Mouse (Mus musculus): ENCODE data around the gene Rabl6.

The Rabl6 gene

DNA sequence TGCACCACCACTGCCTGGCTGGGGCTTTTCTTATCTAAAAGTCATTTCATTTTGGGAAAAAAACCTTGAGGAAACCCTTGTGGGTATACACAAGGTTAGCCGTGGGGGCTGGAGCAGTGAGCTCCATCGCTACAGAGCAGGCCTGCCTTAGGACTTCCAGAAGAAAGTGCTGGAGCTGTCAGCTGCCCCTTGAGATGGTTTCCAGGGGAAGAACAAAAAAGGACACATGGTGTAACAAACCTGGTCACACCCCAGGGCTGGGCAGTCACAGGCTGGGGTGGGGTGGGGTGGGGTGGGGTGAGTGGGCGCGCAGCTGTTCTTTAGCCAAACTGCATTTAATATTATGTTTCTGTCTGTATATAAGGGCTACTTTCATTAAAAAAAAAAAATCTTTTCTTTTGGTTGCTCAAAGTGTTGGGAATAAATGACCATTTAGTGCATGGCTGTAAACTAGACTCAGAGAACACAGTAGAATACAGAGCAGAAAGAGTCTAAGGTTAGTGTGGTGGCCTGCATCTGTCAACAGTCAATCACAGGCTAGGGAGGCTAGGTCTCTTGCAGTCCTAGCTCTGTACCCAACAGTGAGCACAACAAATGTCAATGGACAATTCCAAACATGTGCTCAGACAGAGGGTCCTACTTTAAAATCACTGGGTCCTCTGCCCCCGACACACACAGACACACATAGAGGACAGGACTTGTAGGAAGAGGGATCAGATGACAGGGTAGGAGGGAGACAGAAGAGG is 11.4 kb downstream of the Rabl6 start:
- no peak for DNase-seq (ENCODE audit: low read depth, low spot score)

DNA sequence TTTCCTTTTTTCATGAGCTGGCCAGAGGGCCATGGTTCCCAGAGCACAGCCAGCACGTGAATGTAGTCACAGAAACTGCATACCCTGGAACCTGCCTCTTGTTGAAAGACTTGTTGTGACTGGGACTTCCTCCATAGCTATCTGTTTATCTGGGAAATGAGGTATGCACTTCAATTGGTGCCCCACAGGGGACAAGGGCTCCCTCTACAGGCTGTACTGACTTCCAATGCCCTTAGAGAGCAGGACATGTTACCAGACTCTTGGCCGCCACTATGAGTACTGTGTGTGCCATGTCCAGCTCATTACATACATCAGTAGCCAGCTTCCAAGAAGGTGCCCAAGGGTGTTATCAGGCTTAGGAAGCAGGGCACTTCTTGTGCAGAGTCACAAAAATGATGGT is 16.5 kb downstream of the Rabl6 start:
- peak; percentile 30 for DNase-seq (ENCODE audit: low read depth, low spot score)

DNA sequence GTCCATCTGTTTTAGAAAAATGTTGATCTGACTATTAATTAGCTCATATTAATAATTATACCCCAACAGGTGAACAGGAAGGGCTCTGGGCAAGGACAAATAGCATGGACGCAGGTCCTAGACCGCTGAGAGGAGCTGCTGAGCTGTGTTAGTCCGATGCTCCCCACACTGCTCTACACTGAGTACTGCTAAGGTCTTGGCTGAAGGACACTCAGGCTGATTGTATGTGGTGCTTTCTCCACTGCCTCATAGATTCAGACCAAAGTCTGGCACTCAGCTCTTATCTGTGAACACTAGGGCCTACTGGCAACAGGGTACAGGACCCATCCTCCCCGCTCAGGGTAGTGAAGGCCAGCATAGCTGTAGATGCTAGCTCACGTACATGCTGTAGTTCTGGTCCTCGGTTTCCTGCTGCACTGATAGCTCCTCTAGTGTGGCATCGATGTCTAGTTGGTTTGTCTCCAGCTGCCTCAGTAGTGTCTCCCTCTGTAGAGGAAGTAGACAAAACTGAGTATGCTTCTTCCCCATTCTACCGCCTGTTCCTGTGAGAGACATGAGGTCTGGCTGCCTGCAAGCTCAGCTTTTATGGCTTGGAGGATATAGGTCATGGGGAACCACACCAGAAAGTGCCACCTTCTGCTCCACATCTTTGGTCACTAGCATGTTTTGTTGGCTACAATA is 20.0 kb downstream of the Rabl6 start:
- DNase-seq (ENCODE audit: low read depth, low spot score), result no peak

DNA sequence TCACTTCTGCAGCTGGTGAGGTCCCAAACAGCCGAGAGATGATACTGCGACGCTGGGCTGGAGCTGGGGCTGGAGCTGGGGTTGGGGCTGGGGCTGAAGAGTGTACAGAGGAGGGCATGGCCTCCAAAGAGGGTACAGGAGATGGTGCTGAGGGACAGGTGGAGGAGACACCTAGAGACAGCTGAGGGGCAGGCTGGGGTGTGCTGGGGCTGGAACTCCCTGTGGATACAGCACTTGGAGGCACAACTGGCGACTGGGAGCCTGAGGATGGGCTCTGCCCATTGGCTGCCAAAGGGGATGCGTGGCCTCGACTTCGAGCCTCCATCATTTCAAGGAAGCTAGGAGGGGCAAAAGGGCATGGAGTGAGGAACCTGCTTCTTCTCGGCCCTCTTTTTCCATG is 21.0 kb downstream of the Rabl6 start:
- DNase-seq (ENCODE audit: low read depth, low spot score), result no peak

DNA sequence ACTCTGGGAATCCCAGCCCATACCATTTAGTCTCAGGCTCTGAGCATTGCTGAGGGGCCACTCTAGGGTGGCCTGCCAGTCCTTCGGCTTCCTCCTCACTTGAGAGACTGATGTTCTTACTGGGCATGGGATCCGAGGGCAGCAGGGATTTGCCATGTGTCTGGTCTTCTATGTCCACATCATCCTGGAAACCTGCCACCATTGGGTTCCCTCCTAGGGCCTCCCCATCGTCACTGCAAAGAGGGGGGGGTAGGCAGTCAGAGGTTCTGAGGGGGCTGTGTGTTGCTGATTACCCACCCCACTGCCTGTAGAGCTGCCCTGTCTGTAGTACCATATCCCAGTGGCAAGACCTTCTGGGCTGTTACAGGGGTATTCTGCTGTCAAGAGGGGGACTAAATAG is 22.7 kb downstream of the Rabl6 start:
- DNase-seq (ENCODE audit: low read depth, low spot score), result no peak

DNA sequence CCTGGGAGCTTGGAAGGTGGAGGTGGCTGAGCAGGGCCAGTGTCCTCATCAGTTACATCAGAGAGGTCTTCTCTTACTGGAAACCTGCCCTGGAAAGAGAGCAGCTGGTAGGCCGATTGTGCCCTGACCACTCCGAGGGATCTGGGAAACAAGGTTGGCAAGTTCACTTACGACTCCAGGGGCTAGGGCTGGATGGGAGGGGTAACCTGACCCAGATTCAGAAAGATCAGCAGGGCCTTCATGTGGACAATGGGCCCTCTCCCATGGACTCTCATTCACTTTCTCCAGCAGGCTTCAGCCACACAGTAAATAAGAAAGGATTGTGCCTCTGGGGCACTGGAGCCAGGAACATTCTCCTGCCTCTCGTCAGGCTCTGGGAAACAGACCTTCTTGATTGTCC is 23.5 kb downstream of the Rabl6 start:
- DNase-seq (ENCODE audit: low read depth, low spot score), result no peak

DNA sequence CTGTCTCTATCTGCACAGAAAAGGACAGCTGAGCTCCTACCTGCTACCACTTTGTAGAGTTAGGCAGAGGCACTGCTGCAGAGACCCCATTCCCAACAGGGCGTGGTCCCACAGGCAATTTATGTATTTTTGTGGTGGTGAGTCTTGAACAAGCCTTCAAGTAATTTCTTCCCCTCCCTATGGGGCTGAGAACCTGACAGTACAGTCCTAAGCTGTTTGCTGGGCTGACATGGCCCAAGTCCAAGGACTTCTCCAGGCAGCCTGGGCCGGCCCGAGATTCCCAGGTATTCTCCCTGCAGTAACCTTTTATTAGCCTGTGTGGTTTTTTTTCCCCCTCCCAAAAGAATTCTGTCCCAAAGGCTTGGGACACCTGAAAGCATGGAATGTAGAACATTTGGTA is 24.2 kb downstream of the Rabl6 start:
- no peak for DNase-seq (ENCODE audit: low read depth, low spot score)

DNA sequence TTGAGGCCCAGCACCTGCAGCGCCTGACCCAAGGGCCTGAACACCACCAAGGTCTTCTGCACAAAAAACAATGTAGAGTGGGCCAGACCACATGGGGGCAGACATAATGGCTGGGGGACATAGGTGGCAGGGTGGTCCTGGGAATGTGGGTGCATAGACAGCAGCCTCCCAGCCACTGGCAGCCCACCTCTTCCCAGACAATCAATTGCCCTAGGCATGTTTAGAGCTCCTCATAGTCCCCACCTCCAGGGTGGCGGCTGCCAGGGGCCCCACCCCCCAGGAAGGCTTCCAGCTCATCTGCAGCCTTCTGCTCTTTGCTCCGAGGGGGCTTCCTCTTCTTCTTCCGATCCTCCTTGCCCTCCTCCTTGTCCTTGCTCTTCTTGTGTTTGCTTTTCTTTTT is 24.8 kb downstream of the Rabl6 start:
- DNase-seq (ENCODE audit: low read depth, low spot score), result no peak

DNA sequence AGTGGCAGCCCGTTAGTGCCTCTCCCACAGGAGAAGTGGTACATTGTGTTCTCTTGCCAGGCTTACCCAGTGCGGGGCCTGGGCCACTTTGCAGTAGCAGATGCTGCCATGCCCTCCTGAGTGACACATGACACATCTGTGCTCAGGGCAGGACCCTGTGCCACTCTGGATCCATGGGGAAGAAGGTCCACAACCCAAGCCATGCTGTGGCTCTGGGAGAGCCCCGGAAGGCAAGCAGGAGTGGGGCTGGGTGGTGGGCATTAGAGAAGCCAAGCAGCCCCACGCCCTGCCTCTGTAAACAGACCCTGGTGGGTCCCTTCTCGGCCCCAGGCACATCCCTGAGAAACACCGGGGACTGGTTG is 25.2 kb downstream of the Rabl6 start:
- no peak for DNase-seq (ENCODE audit: low read depth, low spot score)

DNA sequence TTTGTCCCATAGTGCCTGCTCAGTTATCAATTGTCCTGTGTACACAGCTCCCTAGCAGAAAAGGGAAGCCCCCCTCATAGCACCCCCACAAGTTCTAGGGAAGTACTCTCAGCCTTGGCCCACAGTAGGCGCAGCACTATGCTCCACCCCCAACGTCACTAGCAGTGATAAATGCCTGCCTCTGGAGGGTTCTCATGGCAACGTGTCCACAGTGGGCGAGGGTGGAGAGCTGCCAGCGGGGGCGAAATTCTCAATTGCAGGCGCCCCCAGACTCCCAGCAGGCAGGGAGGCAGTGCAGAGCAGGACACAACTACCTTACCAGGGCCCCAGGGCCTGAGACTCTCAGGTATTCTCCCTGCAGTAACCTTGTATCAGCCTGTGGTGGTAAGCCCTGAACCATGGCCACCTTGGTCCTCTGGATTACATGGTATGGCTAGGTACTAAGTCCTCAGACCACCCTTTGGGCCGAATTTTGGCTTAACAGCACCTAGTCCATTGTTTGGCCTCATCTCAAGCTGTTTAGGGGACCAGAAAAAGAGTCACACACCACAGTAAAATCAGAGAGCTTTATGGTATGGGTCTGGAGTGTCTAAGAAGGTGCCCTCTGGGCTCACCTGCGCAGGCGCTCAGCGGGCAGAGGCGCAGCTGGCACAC is 25.7 kb downstream of the Rabl6 start:
- DNase-seq (ENCODE audit: low read depth, low spot score), result no peak

DNA sequence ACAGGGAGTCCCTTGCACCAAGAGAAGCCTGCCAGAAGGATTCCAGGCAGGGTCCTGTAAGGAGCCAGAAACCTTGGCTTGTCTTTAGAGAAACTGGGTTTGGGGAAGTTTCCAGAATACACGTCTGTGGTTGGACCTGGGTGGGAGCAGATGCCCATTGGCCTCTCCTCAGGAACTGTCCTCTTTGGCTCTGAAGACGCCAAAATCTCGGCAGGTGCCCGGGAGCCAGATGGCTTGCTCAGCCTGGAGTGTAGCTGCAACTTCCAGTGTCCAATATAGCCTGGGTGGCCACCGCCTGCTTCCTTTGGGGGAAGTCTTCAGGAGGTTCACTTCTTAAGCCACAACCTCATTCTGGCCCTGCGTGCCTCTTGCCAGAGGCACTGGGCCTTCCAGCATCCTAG is 26.4 kb downstream of the Rabl6 start:
- DNase-seq (ENCODE audit: low read depth, low spot score), result no peak

DNA sequence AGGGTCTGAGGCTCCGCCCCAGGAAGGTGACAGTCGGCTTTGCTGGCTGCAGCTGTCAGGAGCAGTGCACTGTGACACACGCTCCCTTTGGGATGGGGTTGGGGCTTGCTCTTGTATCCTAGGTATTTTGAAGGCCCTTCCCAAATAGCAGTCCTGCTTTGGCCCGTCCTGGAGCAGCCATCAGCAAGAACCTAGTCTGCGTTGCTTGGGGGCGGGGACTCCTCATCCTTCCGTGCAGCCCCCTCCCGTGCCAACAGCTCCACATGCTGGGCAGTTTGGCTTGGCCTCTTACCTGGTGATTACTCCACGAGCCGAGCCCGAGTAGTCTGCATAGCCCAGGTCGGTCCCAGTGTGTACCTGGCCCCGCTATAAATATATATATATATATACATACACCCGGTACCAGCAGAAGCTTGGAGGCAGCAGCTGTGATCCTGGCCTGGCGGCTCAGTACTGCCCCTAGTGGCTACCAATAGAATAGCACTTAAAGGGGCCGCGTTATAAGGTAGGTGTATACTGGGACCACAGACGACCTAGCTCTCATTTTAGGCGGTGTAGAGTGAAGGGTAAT is 26.9 kb downstream of the Rabl6 start, which contains the start of gene Ajm1:
Gene Ajm1 (minus strand): TSS at position 464 of the 571 bp plus-strand sequence.
- DNase-seq (ENCODE audit: low read depth, low spot score), result peak; percentile 77

DNA sequence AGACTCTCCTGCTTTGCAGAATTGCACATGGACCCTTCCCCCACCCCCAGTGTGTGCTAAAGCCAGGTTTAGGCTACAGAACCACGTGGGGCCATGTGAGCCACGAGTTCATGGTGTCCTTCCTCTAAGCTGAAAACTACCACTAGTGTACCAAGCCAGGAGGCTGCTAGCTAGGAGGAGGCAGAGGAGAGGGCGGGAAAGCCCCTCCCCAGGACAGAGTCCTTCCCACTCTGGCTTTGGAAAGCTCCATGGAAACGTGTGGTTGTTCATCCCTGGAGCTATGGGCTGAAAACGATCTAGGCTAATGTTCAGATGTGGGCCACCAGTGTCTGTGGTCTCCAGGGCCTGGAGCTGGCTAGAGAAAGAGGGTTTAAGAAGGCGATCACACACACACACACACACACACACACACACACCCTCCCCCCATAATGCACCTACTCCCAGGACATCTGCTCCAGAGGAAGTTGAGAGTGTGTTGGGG is 27.7 kb downstream of the Rabl6 start:
- no peak for DNase-seq (ENCODE audit: low read depth, low spot score)

DNA sequence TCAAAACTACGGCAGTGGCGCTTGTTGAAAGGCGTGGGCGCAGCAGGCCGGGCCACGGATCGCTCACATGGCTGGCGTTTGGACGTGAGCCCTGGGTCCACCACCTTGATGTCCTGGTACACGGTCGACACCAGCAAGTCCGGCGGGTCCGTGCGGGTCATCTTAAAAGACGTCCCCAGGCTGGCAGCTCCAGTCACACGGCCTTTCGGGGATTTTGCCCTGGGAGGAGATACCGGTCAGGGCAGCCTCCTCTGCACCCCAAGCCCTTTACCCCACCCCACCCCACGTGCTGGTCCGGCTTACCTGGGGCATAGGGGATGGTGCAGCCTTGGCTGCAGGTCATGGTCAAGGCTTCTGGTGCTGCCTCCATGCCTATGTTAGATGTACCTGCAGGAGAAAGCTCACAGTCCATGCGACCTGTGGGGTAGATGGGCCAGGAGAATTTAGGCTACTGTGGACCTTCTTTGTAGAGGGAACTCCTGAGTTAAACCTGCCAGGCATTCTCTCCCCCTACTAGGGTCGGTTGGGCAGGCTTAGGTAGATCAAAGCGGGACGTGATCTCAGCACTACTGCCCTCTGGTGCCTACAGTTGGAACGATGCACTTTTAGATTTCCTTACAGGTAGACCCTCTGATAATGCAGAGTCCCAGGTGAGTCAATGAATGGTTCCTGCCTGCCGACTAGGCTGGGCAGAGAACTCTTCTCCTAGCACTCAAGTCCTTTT is 28.4 kb downstream of the Rabl6 start:
- DNase-seq (ENCODE audit: low read depth, low spot score), result peak; percentile 74

DNA sequence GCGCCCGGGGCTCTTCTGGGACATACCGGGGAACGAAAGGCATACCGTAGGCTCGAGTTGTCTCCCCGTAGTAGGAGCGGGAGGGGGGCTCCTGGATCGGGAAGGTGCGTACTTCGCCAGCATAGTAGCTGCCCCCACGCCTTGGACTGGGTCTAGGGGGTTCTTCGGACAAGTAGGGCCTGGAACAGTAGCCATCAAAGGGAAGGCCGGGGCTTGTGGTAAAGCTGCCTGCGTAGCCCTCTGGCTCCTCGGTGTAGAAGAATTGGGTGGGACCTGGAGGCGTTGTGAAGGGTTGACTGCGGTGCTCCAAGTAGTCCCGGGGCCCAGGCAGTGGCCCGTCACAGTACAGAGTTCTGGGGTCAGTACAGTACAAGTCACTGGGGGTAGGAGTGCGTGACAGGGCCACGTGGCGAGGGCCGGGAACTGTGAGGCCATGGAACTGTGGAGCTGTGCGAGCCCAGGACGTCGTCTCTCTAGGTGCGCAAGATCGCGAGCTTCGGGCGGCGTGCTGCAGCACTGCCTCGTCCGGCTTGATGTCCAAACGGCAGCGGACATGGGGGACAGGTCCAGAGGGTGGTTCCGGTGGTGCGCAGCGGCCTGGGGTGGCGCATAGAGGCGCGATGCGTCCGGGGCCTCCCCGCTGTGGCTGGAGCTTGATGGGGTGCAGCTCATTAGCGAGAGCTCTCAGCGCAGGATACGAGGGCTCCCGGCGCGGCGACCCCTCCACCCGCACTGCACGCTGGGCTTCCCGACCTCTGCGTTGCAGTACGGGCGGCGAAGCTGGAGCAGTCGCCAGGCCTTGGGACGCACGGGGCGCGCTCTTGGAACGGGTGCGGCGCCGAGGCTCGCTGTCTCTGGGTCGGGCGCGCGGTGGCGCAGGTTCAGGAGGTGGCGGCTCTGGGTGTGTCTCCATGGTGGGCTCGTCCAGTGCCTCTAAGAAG is 29.3 kb downstream of the Rabl6 start:
- peak; percentile 37 for DNase-seq (ENCODE audit: low read depth, low spot score)

DNA sequence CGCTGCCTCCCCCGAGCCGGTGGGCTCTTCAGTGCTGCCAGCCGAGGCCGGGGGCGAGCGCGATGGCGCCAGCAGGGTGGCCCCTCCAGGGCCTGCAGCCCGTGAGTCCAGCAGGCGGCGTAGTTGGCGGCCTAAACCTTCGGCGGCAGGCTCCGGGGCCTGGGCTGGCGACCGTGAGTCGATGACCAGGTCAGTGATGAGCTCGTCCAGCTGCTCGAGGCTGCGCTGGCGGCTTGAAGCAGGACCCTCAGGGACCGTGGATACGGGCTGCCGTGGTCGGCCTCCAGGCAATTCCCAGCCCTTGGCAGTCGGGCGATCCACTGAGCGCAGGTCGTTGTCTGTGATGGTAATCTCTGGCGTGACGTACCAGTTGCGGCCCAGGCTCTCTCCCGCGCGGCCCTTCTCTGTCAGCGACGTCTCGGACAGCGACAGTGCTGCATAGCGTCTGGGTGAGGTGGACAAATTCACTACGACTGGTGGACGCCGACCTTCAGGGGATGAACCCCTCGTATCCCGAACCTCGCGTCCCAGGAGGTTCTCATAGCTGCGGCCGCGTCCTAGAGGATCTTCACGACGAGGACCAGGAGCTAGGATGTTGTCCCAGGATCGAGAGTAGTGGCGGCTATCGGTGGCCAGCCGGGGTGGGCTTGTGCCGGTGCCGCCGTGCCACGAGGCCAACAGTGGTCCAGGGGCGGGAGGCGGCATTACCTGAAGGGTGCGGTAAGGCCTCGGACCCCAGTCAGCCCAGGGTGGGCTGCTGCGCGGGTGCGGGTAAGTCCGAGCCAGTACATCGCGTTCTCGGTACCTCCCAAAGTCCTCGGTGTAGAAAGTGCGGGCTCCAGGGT is 30.1 kb downstream of the Rabl6 start:
- DNase-seq (ENCODE audit: low read depth, low spot score), result peak; percentile 36

DNA sequence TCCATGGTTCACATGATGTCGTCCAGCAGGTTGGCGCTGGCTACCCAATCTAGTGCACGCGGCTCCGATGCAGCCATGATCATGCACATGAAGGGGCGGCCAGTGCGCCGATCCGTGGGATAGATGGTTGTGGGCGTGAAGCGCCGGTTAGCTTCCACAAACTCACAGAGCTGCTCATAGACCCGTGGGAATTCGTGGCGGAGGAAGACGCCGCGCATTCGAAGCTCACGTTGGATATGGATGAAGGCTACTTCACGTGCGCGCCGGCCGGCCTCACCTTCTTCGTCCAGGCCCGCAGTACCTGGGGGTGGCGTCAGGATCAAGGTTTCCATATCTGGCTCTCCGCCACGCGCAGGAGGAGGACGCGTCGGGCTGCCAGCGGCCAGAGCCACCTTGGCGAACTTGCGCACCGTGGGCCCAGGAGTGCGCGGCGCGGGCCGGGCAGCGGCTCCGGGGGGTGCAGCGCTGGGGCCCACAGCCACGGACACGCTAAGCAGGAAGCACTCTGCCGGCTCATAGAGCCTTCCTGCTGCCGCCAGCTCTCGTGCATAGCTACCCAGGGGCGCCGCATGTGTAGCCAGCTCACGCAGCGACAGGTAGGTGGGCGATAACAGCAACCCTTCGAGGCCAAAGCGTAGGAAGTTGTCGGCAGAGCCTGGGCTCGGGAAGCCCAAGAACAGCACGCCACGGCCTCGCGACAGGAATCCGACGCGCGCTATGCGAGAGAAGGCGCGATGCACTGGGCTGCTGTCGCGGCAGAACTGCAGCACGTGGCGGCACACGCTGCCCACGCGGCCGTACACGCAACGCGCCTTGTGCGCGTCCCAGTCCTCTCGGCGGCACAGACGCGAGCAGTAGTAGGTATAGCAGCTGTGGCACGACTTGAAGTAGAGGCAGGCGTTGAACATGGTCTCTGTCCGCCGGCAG is 31.1 kb downstream of the Rabl6 start:
- DNase-seq (ENCODE audit: low read depth, low spot score), result peak; percentile 64

DNA sequence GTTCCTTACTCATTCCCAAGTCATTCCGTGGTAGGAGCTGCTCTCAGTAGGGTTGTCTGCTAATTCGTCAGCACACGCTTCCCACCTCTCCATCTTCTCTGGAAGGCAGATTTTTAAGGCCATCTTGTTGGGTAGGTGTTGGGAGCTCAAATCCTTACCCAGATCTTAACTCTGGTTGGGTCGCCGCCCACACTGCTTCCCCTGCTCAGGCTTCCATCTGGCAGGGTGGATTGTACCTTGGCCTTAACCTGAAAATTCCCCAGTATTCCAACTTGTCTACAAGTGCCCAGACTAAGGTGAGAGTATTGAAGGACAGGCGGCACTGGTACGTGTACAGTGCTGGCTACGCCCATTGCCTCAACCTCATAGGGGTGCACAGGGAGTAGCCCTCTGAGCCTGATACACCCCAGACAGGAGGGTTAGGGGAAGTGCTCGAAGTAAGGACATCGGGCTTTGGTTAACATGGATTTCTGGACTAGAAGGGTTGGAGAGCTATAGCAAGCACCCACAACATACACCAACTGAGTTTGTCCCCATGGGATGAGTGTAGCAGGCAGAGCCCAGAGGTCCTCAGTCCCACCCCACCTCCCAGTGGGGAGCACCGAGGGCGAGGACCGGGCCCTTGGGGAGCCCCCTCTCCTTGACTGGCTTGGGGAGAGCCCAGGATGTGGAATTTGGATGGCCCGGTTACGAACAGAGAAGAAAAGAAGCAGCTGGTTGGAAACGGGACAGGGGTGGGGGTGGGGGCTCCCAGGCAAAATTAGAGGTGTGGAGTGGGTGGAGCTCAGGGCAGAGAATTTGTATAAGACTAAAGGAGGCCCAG is 32.1 kb downstream of the Rabl6 start:
- DNase-seq (ENCODE audit: low read depth, low spot score), result no peak

All from CD4-positive helper T cell, adult 2 months (primary cell).